Mouse (Mus musculus) cerebellum, postnatal 14 days (tissue): ENCODE measurements around the gene Lingo1.
A peak's percentile ranks its signal among the peaks of the same experiment; 100 is the strongest.

Source experiments
- DNase-seq, 2 experiments: peaks; one replicate each; pipeline ENCODE4 v3.0.0; 2021; ENCODE audit warnings: mixed read lengths in 2 of 2

The Lingo1 gene

GRCm38 (mm10) chr9:56775161-56775934, 20.9 kb downstream of the Lingo1 start:
- DNase-seq: peak; percentile 83 to 85

GRCm38 (mm10) chr9:56774231-56774630, 22.0 kb downstream of the Lingo1 start:
- peak; percentile 95 to 97 for DNase-seq

GRCm38 (mm10) chr9:56773666-56774065, 22.6 kb downstream of the Lingo1 start:
- peak; percentile 57 to 70 for DNase-seq

- peak; percentile 77 to 79 for DNase-seq
Observed at GRCm38 (mm10) chr9:56767653-56768136, 28.6 kb downstream of the Lingo1 start.

GRCm38 (mm10) chr9:56766629-56767357, 29.5 kb downstream of the Lingo1 start:
- DNase-seq: peak; percentile 54 to 59

- DNase-seq: no peak
Observed at GRCm38 (mm10) chr9:56762106-56762562, 34.1 kb downstream of the Lingo1 start.

GRCm38 (mm10) chr9:56757791-56758190, 38.5 kb downstream of the Lingo1 start:
- no peak for DNase-seq

GRCm38 (mm10) chr9:56755119-56755518, 41.1 kb downstream of the Lingo1 start:
- DNase-seq: no peak

- peak; percentile 62 to 70 for DNase-seq
Observed at GRCm38 (mm10) chr9:56753386-56753785, 42.9 kb downstream of the Lingo1 start.

GRCm38 (mm10) chr9:56748056-56748455, 48.2 kb downstream of the Lingo1 start:
- peak; percentile 78 for DNase-seq

- no peak for DNase-seq
Observed at GRCm38 (mm10) chr9:56746926-56747294, 49.4 kb downstream of the Lingo1 start.

GRCm38 (mm10) chr9:56746195-56746925, 49.9 kb downstream of the Lingo1 start:
- DNase-seq: no peak

GRCm38 (mm10) chr9:56744369-56744768, 51.9 kb downstream of the Lingo1 start:
- no peak for DNase-seq

- DNase-seq: peak; percentile 52 to 56
Observed at GRCm38 (mm10) chr9:56739181-56739737, 57.0 kb downstream of the Lingo1 start.

GRCm38 (mm10) chr9:56738261-56739171, 57.8 kb downstream of the Lingo1 start:
- DNase-seq: peak; percentile 80 to 90

- DNase-seq: peak; percentile 56 to 70
Observed at GRCm38 (mm10) chr9:56734398-56734797, 61.9 kb downstream of the Lingo1 start.

GRCm38 (mm10) chr9:56730997-56731396, 65.3 kb downstream of the Lingo1 start:
- peak in 1 of 2 experiments; percentile 51 for DNase-seq

- DNase-seq: no peak
Observed at GRCm38 (mm10) chr9:56729145-56729544, 67.1 kb downstream of the Lingo1 start.

GRCm38 (mm10) chr9:56727703-56728684, 68.3 kb downstream of the Lingo1 start:
- DNase-seq: peak; percentile 51 to 69

GRCm38 (mm10) chr9:56725814-56726213, 70.5 kb downstream of the Lingo1 start:
- peak; percentile 84 to 86 for DNase-seq
